ENCODE assay signal across 11 mouse cellular contexts in the genomic region with DNA sequence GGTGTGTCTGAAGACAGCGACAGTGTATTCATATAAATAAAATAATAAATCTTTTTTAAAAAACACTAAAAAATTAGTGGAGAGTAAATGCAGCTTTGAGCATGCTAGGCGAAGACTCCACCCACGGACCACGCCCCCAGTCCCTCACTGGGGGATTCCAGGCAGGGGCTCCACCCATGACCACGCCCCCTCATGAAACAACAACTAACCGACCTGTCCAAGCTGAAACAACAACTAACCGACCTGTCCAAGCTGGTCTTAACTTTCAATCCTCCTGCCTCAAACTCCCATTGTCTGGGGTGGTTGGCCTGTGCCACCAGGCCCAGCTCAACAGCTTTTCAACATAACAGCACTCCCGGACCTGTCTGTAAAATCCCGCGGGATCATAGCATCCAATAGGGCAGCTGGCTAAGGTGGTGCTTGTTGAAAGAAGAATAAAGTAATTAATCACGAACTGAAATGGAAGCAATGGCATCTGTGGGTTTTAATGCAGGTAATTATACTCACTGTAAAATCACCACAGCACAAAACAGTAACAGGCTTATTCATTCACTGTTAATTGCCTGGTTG. TPM values are rescaled to one million over a fixed set of nuclear protein-coding genes. Genes with fewer than 3 reads are reported as not detected.
DNase-seq lines count a peak whose midpoint lies in the region; ATAC-seq and TF ChIP-seq lines count a peak whose summit lies in the region.
"Had no signal": no experiment of that assay in that cellular context is flagged by ENCODE, and none has a peak within 500 bp of the region (broad histone marks: within the 10 kb centered on the region; RNA-seq: fewer than 3 reads in every experiment).

No protein-coding gene starts in this region.

- H3K9ac ChIP-seq in forebrain, embryonic 14.5 days (ENCODE audit: low read length), result no peak overlapping the region
- no peak overlapping the region for H3K9ac ChIP-seq in forebrain, embryonic 11.5 days (ENCODE audit: low read length)
- H3K9ac ChIP-seq in forebrain, embryonic 15.5 days (replicated peaks), result no peak overlapping the region
- no peak overlapping the region for H3K9ac ChIP-seq in liver, embryonic 14.5 days (replicated peaks)

- peak; percentile 40 for DNase-seq in forebrain, embryonic 14.5 days (ENCODE audit: low spot score)
- DNase-seq in forebrain, embryonic 11.5 days (ENCODE audit: low spot score), result no peak
- peak; percentile 46 to 51 for DNase-seq in B cell, adult 2 months
- peak; percentile 71 to 79 (median 72) for DNase-seq in liver, embryonic 14.5 days (ENCODE audit: low read depth in 3 of 3, low spot score in 3 of 3)
- no peak for DNase-seq in left cerebral cortex, postnatal 14 days (ENCODE audit: low spot score in 2 of 2)
- DNase-seq in frontal cortex, postnatal 14 days (ENCODE audit: low spot score in 2 of 2), result no peak

- TF ChIP-seq EP300 in liver, embryonic 14.5 days (IDR thresholded peaks at IDR 0.05; ENCODE audit: low read depth), result no peak

- no peaks in the 10 kb centered on the region for H3K36me3 ChIP-seq in forebrain, embryonic 14.5 days (ENCODE audit: control insufficient read depth, insufficient read depth, low read length)
- H3K36me3 ChIP-seq in forebrain, embryonic 11.5 days (ENCODE audit: control insufficient read depth, insufficient read depth, low read length), result no peaks in the 10 kb centered on the region
- no peaks in the 10 kb centered on the region for H3K36me3 ChIP-seq in forebrain, embryonic 15.5 days
- no peaks in the 10 kb centered on the region; the same call in 1 of the 2 replicates for H3K36me3 ChIP-seq in liver, embryonic 14.5 days (replicated peaks; ENCODE audit: control insufficient read depth, insufficient read depth, low read depth)

- no peak for TF ChIP-seq CTCF in liver, embryonic 14.5 days (IDR thresholded peaks at IDR 0.05; ENCODE audit: low read depth)

- no peak overlapping the region for H3K4me3 ChIP-seq in forebrain, embryonic 14.5 days (ENCODE audit: low read depth, low read length)
- no peak overlapping the region for H3K4me3 ChIP-seq in forebrain, embryonic 11.5 days (ENCODE audit: low read depth, low read length)
- H3K4me3 ChIP-seq in forebrain, embryonic 15.5 days, result no peak overlapping the region; the same call in 1 of the 2 replicates
- H3K4me3 ChIP-seq in liver, embryonic 14.5 days (ENCODE audit: insufficient read depth in 1 of 2, low read depth in 2 of 2, low read length in 2 of 2), result peak overlapping the region; percentile 6 to 44

- WGBS in forebrain, embryonic 14.5 days, result 25% methylated on average over 11 of the region's 11 CpGs
- 30% methylated on average over 11 of the region's 11 CpGs for WGBS in forebrain, embryonic 11.5 days
- 29% methylated on average over 11 of the region's 11 CpGs for WGBS in forebrain, embryonic 15.5 days
- WGBS in liver, embryonic 14.5 days (ENCODE audit: insufficient replicate concordance), result 24% methylated on average over 11 of the region's 11 CpGs

- H3K4me1 ChIP-seq in forebrain, embryonic 14.5 days (ENCODE audit: control insufficient read depth, insufficient read depth, low read length), result peaks cover 18% of the 10 kb centered on the region
- peaks cover 16% of the 10 kb centered on the region for H3K4me1 ChIP-seq in forebrain, embryonic 11.5 days (replicated peaks; ENCODE audit: control insufficient read depth, insufficient read depth, low read length)
- H3K4me1 ChIP-seq in forebrain, embryonic 15.5 days, result peaks cover 25% of the 10 kb centered on the region
- peaks cover 10 to 11% of the 10 kb centered on the region in 2 experiments for H3K4me1 ChIP-seq in liver, embryonic 14.5 days (replicated peaks; ENCODE audit: control insufficient read depth in 2 of 2, insufficient read depth in 2 of 2, low read length in 1 of 2)

- peak; percentile 25; the same call in 1 of the 2 replicates for ATAC-seq in forebrain, embryonic 14.5 days
- no peak for ATAC-seq in forebrain, embryonic 11.5 days (replicated peaks; ENCODE audit: low FRiP score)
- peak; percentile 26; the same call in 1 of the 2 replicates for ATAC-seq in forebrain, embryonic 15.5 days (replicated peaks)
- ATAC-seq in liver, embryonic 14.5 days (ENCODE audit: insufficient read depth), result peak; percentile 65
- no peak for ATAC-seq in cerebellum, adult (ENCODE audit: insufficient number of reproducible peaks, low FRiP score, low TSS enrichment)
- ATAC-seq: intestine, postnatal 0 days had no signal

- H3K27me3 ChIP-seq in forebrain, embryonic 14.5 days (replicated peaks; ENCODE audit: control insufficient read depth, insufficient read depth, low read length), result no peaks in the 10 kb centered on the region
- H3K27me3 ChIP-seq in forebrain, embryonic 11.5 days (ENCODE audit: control insufficient read depth, insufficient read depth, low read length), result no peaks in the 10 kb centered on the region
- no peaks in the 10 kb centered on the region for H3K27me3 ChIP-seq in forebrain, embryonic 15.5 days
- no peaks in the 10 kb centered on the region for H3K27me3 ChIP-seq in liver, embryonic 14.5 days (ENCODE audit: control insufficient read depth, insufficient read depth, low read length)

- H3K4me2 ChIP-seq in forebrain, embryonic 14.5 days (ENCODE audit: low read length), result no peak overlapping the region
- no peak overlapping the region for H3K4me2 ChIP-seq in forebrain, embryonic 11.5 days (ENCODE audit: low read depth, low read length, severe bottlenecking)
- H3K4me2 ChIP-seq in forebrain, embryonic 15.5 days (replicated peaks), result no peak overlapping the region
- H3K4me2 ChIP-seq in liver, embryonic 14.5 days (ENCODE audit: low read depth), result peak overlapping the region; percentile 58

- H3K9me3 ChIP-seq in forebrain, embryonic 14.5 days (replicated peaks; ENCODE audit: control insufficient read depth, low read length), result no peaks in the 10 kb centered on the region
- no peaks in the 10 kb centered on the region for H3K9me3 ChIP-seq in forebrain, embryonic 11.5 days (ENCODE audit: control insufficient read depth, low read length)
- H3K9me3 ChIP-seq in forebrain, embryonic 15.5 days, result no peaks in the 10 kb centered on the region
- H3K9me3 ChIP-seq in liver, embryonic 14.5 days (ENCODE audit: control insufficient read depth, low read length), result no peaks in the 10 kb centered on the region

- intact Hi-C loops in left cerebral cortex, postnatal 14 days (cut with DNase I), result no loop called here

- H3K27ac ChIP-seq in forebrain, embryonic 14.5 days (ENCODE audit: low read depth, low read length), result peak overlapping the region; percentile 36; the same call in 1 of the 2 replicates
- no peak overlapping the region for H3K27ac ChIP-seq in forebrain, embryonic 11.5 days (ENCODE audit: low read depth, low read length)
- H3K27ac ChIP-seq in forebrain, embryonic 15.5 days (replicated peaks), result 0 out of 2 replicates have a peak overlapping the region, but pooled peaks have one; percentile 1
- H3K27ac ChIP-seq in liver, embryonic 14.5 days, result peak overlapping the region; percentile 24; the same call in 1 of the 2 replicates

RNA-seq across cellular contexts. Expression of gene Rfx2, which starts 12.7 kb away (rescaled TPM):
- 2.2 and 3.2 TPM in 2 replicates for polyA plus RNA-seq in forebrain, embryonic 14.5 days (2014; fragmentation: Nextera tagmentation; extraction: Ambion mirVana)
- 10.9 and 11.1 TPM in 2 replicates for polyA plus RNA-seq in forebrain, embryonic 11.5 days (2014; fragmentation: Nextera tagmentation; extraction: Ambion mirVana)
- 4.4 and 4.5 TPM in 2 replicates for polyA plus RNA-seq in forebrain, embryonic 15.5 days (2015; fragmentation: Nextera tagmentation; extraction: Ambion mirVana)
- 10.7 and 12.6 TPM in 2 replicates for polyA plus RNA-seq in liver, embryonic 14.5 days (2012; rRNA removed)
- 6.8 and 8.5 TPM in 2 replicates for polyA plus RNA-seq in liver, embryonic 14.5 days (2014; fragmentation: Nextera tagmentation; extraction: Ambion mirVana)
- 1 to 10 TPM; 2.1 to 2.4 TPM for total RNA-seq in left cerebral cortex, postnatal 14 days (2021)

RNA-seq across cellular contexts. Expression of gene Prr22, which starts 48.1 kb away (rescaled TPM):
- 0.42 and 0.52 TPM in 2 replicates for polyA plus RNA-seq in forebrain, embryonic 14.5 days (2014; fragmentation: Nextera tagmentation; extraction: Ambion mirVana)
- 1.3 and 1.8 TPM in 2 replicates for polyA plus RNA-seq in forebrain, embryonic 11.5 days (2014; fragmentation: Nextera tagmentation; extraction: Ambion mirVana)
- polyA plus RNA-seq in forebrain, embryonic 15.5 days (2015; fragmentation: Nextera tagmentation; extraction: Ambion mirVana), result 0.66 and 0.73 TPM in 2 replicates
- 1.2 and 1.3 TPM in 2 replicates for polyA plus RNA-seq in liver, embryonic 14.5 days (2012; rRNA removed)
- 0.40 and 0.52 TPM in 2 replicates for polyA plus RNA-seq in liver, embryonic 14.5 days (2014; fragmentation: Nextera tagmentation; extraction: Ambion mirVana)
- total RNA-seq in left cerebral cortex, postnatal 14 days (2021), result under 1 TPM; 0.51 to 0.94 TPM
- total RNA-seq: common myeloid progenitor, adult 5-6 weeks had no signal

RNA-seq across cellular contexts. Expression of gene Dus3l, which starts 53.6 kb away (rescaled TPM):
- polyA plus RNA-seq in forebrain, embryonic 14.5 days (2014; fragmentation: Nextera tagmentation; extraction: Ambion mirVana), result 48.2 and 57.3 TPM in 2 replicates
- 40.4 and 43.1 TPM in 2 replicates for polyA plus RNA-seq in forebrain, embryonic 11.5 days (2014; fragmentation: Nextera tagmentation; extraction: Ambion mirVana)
- 72.1 and 74.3 TPM in 2 replicates for polyA plus RNA-seq in forebrain, embryonic 15.5 days (2015; fragmentation: Nextera tagmentation; extraction: Ambion mirVana)
- polyA plus RNA-seq in liver, embryonic 14.5 days (2012; rRNA removed), result 18.1 and 19.3 TPM in 2 replicates
- polyA plus RNA-seq in liver, embryonic 14.5 days (2014; fragmentation: Nextera tagmentation; extraction: Ambion mirVana), result 9.5 and 10.8 TPM in 2 replicates
- total RNA-seq in left cerebral cortex, postnatal 14 days (2021), result 10 to 100 TPM; 66.2 to 75.0 TPM

RNA-seq across cellular contexts. Expression of gene Acsbg2, which starts 56.1 kb away (rescaled TPM):
- polyA plus RNA-seq in forebrain, embryonic 14.5 days (2014; fragmentation: Nextera tagmentation; extraction: Ambion mirVana), result not detected in 2 replicates
- polyA plus RNA-seq in forebrain, embryonic 11.5 days (2014; fragmentation: Nextera tagmentation; extraction: Ambion mirVana), result not detected in 2 replicates
- not detected in 2 replicates for polyA plus RNA-seq in forebrain, embryonic 15.5 days (2015; fragmentation: Nextera tagmentation; extraction: Ambion mirVana)
- polyA plus RNA-seq in liver, embryonic 14.5 days (2012; rRNA removed), result not detected in 2 replicates
- polyA plus RNA-seq in liver, embryonic 14.5 days (2014; fragmentation: Nextera tagmentation; extraction: Ambion mirVana), result not detected in 2 replicates
- total RNA-seq in left cerebral cortex, postnatal 14 days (2021), result not detected
- total RNA-seq: common myeloid progenitor, adult 5-6 weeks had no signal
- polyA plus RNA-seq: intestine, postnatal 0 days; neural tube, embryonic 11.5 days had no signal

RNA-seq across cellular contexts. Expression of gene 1700061G19Rik, which starts 57.1 kb away (rescaled TPM):
- polyA plus RNA-seq in forebrain, embryonic 14.5 days (2014; fragmentation: Nextera tagmentation; extraction: Ambion mirVana), result 0.08 and 0.19 TPM in 2 replicates
- 0.53 and 0.57 TPM in 2 replicates for polyA plus RNA-seq in forebrain, embryonic 11.5 days (2014; fragmentation: Nextera tagmentation; extraction: Ambion mirVana)
- 0.43 and 0.50 TPM in 2 replicates for polyA plus RNA-seq in forebrain, embryonic 15.5 days (2015; fragmentation: Nextera tagmentation; extraction: Ambion mirVana)
- polyA plus RNA-seq in liver, embryonic 14.5 days (2012; rRNA removed), result 0.02 TPM in 1 of 2 replicates, not detected in the other
- polyA plus RNA-seq in liver, embryonic 14.5 days (2014; fragmentation: Nextera tagmentation; extraction: Ambion mirVana), result 0.05 TPM in 1 of 2 replicates, not detected in the other
- under 1 TPM in 1 of 2 experiments, not detected in 1; 0.18 TPM for total RNA-seq in left cerebral cortex, postnatal 14 days (2021)

Comparison
In these comparisons a context has a peak if more than half of its experiments do, and no peak if none do; other contexts are left out.
1. ATAC-seq: peak in forebrain, embryonic 14.5 days (single experiment), forebrain, embryonic 15.5 days (single experiment) and liver, embryonic 14.5 days (single experiment); none in forebrain, embryonic 11.5 days (single experiment) and cerebellum, adult (single experiment).
2. DNase-seq: peak in forebrain, embryonic 14.5 days (single experiment), B cell, adult 2 months (2 of 2) and liver, embryonic 14.5 days (3 of 3); none in forebrain, embryonic 11.5 days (single experiment), left cerebral cortex, postnatal 14 days (0 of 2) and frontal cortex, postnatal 14 days (0 of 2).
3. H3K4me3 ChIP-seq: peak in liver, embryonic 14.5 days (2 of 2); none in forebrain, embryonic 14.5 days (single experiment), forebrain, embryonic 11.5 days (single experiment) and forebrain, embryonic 15.5 days (single experiment).